Mouse (Mus musculus) C2C12 (cell line): ENCODE data around the gene Nlk.

ENCODE experiments used
- CTCF ChIP-seq: IDR thresholded peaks from one replicate; pipeline ENCODE4 v1.5.1; 2011; ENCODE audit not compliant: control insufficient read depth, insufficient read depth, insufficient read length
- MYOD1 ChIP-seq: IDR thresholded peaks from one replicate; pipeline ENCODE4 v1.6.1; 2011; ENCODE audit warnings: low read depth; ENCODE audit not compliant: control insufficient read depth, insufficient read length
- MYOG ChIP-seq: IDR thresholded peaks from one replicate; pipeline ENCODE4 v1.6.1; 2011; ENCODE audit not compliant: control insufficient read depth, insufficient read length; ENCODE audit errors: extremely low read depth
- USF1 ChIP-seq: IDR thresholded peaks from one replicate; pipeline ENCODE4 v1.6.1; 2011; ENCODE audit warnings: low read depth, mild to moderate bottlenecking, control low read depth, moderate library complexity

DNA sequence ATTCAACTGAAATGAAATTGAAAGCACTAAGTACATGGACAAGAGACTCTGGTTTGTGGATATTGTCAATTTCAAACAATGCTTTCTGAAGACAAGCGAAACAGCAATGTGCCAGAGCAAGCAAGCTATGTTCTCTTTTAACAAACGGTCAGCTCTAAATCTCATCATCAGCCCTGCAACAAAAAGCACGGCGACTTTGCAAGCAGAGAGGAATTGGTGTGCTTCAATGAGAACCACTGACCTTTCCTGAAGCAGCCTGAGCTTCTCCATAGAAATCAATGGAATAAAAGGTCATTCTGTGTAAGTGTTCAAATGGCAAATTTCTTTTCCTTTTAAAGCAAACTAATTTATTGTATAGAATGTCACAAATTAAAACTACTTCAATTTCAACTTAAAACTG lies 87.5 kb downstream of the Nlk start:
- no peak for TF ChIP-seq CTCF
- no peak for TF ChIP-seq USF1
- no peak for TF ChIP-seq MYOD1
- TF ChIP-seq MYOG, result no peak
